Mouse (Mus musculus): ENCODE results near the gene Elf2. TPM values are rescaled to one million over a fixed set of nuclear protein-coding genes. Genes with fewer than 3 reads are reported as not detected.

Elf2 gene
- polyA plus RNA-seq, 1 experiment = 54.0 TPM

DNA sequence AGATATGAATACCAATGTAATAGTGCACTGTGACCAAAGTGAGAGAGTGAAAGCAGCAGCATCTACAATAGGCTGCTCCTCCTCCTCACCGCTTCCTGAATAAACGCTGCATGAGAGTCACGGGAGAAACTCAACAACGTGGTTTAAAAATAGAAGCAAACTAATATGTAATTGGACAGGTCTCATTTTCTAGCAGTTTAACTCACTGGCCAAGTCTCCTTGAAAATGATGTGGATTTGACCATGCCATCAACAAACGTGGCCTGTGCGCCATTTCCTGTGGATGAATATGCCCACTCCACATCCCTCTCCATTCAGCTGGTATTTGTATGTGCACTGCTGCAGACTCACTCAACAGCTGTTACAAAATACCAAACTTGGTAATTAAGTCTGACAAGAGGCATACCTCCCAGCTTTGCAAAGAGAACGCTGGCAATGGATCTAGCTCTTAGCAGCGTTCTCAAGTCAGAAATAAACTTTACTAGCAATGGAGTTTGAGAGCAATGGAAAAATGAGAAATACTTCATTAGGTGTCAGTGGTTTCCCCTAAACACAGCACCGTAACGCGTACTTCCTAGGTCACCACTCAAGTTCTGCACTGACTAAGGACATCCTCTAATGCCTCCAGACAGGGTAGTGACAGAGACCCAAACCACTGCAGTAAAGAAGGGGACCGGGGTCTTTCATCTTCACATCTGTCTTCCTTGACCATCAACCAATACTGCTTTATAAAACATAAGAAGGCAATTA, 70.2 kb downstream of the Elf2 start:
- H3K27ac ChIP-seq (ENCODE audit: insufficient read depth, low read depth, low read length) = peak overlapping the region; percentile 64
- peaks cover 26% of the 10 kb centered on the region for H3K4me1 ChIP-seq (ENCODE audit: control insufficient read depth, insufficient read depth, low read length)
- TF ChIP-seq POLR2A (IDR thresholded peaks at IDR 0.05; ENCODE audit: borderline replicate concordance, low read depth, low read length) (no peak), CTCF (IDR thresholded peaks at IDR 0.05; ENCODE audit: low read depth, low read length) (no peak)
- peak overlapping the region; percentile 35 for H3K4me3 ChIP-seq (ENCODE audit: insufficient read depth, low read length)

DNA sequence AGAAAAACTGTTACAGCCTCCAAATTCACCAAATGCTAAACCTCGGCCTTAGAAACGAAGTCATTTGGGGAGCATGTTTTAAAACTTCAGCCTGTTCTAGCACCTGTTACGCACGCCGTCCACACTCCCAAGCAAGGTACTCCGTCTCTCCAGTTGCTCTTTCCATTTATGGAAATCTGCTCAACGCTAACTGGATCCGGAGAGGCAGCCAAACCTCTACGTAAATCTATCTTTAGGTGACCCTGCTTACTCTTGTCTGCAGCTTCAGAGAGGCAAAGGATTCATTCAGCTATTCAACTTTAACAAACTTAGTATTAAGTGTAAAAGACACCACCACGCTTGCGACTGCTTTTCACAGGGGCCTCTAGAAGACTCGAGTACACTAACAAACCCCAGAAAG, 72.0 kb downstream of the Elf2 start:
- Histone ChIP-seq H3K4me3 (ENCODE audit: insufficient read depth, low read length) (no peak overlapping the region), H3K4me1 (ENCODE audit: control insufficient read depth, insufficient read depth, low read length) (peaks cover 28% of the 10 kb centered on the region), H3K27ac (ENCODE audit: insufficient read depth, low read depth, low read length) (no peak overlapping the region)
- no peak for TF ChIP-seq POLR2A (IDR thresholded peaks at IDR 0.05; ENCODE audit: borderline replicate concordance, low read depth, low read length)
- TF ChIP-seq CTCF (IDR thresholded peaks at IDR 0.05; ENCODE audit: low read depth, low read length) = no peak

DNA sequence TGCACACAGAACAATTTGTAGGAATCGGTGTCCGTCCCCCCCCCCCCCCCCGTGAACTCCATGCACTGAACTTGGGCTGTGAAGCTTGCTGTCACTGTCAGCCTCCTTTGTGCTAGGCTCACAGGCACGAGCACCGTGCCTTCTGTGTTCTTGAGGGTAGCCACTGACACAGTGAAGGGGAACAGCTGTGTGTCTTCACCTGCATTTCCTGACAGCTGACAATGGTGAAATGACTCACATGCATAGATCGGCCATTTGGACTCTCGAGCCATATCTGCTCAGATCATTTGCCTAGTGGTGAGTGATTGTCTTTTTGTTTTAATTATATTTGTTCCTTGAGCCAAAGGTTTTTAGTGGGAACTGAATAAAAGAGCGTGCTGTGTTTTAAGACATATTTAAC, 77.5 kb downstream of the Elf2 start:
- no peak overlapping the region for H3K4me3 ChIP-seq (ENCODE audit: insufficient read depth, low read length)

DNA sequence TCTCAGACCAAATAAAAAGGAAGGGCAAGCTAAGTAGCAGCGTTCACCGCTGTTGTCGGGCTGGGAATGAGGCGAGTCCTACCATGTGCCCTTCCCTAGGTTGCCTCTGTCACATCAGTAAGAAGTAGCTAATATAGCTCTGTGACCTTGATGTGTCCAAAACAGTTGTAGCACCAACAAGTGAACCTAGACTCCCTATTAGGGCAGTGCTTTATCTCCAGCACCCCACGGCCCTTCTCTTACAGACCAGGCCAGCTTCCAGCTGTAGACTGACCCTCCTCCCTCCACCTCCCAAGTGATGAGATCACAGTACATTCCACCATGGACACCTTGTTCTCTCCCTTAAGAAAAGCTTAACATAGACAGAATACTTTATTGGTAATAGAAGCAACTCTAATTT, 82.4 kb downstream of the Elf2 start:
- TF ChIP-seq POLR2A (IDR thresholded peaks at IDR 0.05; ENCODE audit: borderline replicate concordance, low read depth, low read length) = no peak
- no peak for TF ChIP-seq CTCF (IDR thresholded peaks at IDR 0.05; ENCODE audit: low read depth, low read length)
- no peak overlapping the region for H3K4me3 ChIP-seq (ENCODE audit: insufficient read depth, low read length)
- H3K4me1 ChIP-seq (ENCODE audit: control insufficient read depth, insufficient read depth, low read length) = no peaks in the 10 kb centered on the region
- no peak overlapping the region for H3K27ac ChIP-seq (ENCODE audit: insufficient read depth, low read depth, low read length)

More for the DNA sequence above, 77.5 kb downstream of the Elf2 start:
- H3K27ac ChIP-seq (ENCODE audit: insufficient read depth, low read depth, low read length) = no peak overlapping the region
- no peak for TF ChIP-seq CTCF (IDR thresholded peaks at IDR 0.05; ENCODE audit: low read depth, low read length)
- no peak for TF ChIP-seq POLR2A (IDR thresholded peaks at IDR 0.05; ENCODE audit: borderline replicate concordance, low read depth, low read length)
- peaks cover 9% of the 10 kb centered on the region for H3K4me1 ChIP-seq (ENCODE audit: control insufficient read depth, insufficient read depth, low read length)

DNA sequence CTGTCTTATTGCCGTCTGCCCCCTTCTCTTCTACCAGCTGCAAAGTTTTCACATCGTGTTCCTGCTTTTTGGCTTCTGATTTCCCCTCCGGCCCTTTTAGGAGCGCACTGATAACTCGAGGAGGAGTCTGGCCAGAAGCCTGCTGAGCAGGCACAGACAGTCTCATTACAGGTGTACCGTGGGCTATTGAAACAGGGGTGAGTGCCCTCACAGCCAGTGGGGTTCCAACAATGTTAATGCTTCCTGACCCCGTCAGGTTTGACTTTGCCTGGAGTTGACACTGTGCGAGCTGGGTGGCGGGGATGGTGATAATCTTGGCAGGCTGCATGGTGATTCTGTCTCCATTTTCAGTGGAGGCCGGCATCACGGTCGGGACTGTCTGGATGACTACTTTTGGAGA, 84.0 kb downstream of the Elf2 start:
- no peaks in the 10 kb centered on the region for H3K4me1 ChIP-seq (ENCODE audit: control insufficient read depth, insufficient read depth, low read length)
- H3K27ac ChIP-seq (ENCODE audit: insufficient read depth, low read depth, low read length) = no peak overlapping the region
- no peak overlapping the region for H3K4me3 ChIP-seq (ENCODE audit: insufficient read depth, low read length)
- TF ChIP-seq POLR2A (IDR thresholded peaks at IDR 0.05; ENCODE audit: borderline replicate concordance, low read depth, low read length) = no peak
- no peak for TF ChIP-seq CTCF (IDR thresholded peaks at IDR 0.05; ENCODE audit: low read depth, low read length)

DNA sequence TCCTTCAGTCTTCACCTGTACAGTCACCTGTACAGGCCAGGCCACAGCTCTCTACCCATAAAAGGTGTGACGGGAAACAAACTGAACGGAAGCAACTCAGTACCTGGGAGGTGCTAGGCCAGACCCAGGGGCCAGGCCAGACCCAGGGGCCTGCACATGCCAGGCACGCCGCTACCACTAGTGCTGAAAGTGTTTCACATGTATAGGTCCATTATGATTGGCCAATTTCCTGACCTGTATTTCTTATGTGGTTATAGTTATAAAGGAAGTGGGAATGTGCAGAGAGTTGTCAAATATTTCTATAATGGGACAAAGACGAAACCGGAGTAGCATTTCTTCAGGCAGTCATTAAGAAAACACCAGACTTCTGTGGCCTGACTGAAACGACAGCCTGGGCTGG, 85.7 kb downstream of the Elf2 start:
- Histone ChIP-seq H3K4me1 (ENCODE audit: control insufficient read depth, insufficient read depth, low read length) (no peaks in the 10 kb centered on the region), H3K4me3 (ENCODE audit: insufficient read depth, low read length) (no peak overlapping the region), H3K27ac (ENCODE audit: insufficient read depth, low read depth, low read length) (no peak overlapping the region)
- TF ChIP-seq POLR2A (IDR thresholded peaks at IDR 0.05; ENCODE audit: borderline replicate concordance, low read depth, low read length) (no peak), CTCF (IDR thresholded peaks at IDR 0.05; ENCODE audit: low read depth, low read length) (no peak)

DNA sequence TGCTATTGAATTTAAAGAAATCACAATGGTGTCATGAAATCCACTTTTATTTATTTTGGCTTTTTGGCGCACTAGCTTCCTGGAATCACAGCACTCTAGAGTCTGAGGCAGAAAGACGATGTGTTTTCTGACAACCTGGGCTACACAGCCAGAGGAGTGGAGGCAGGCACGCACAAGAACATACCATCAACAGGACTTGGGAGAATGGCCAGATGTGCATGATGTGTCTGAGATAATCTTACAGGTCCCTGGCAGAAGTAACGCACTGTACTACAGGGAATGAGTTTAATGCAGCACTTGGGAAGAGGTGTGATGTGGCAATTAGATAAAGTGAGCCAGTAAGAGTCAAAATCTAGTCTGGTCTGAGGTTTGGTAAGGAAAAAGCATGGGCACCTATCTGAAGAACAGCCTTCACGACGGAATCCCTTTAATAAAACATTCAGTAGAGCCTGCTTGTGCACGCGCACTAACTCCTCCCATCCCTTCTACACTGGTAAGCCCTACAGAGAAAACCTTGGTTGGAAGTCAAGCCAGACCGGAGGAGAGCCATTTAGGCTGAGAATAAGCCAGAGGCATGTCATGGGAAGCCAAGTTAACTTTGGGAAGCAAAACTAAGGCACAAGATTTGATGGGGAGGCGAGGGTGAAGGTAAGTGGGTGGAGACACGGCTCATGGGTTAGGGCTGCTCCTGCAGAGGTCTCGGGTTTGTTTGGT, 87.6 kb downstream of the Elf2 start:
- Histone ChIP-seq H3K4me3 (ENCODE audit: insufficient read depth, low read length) (no peak overlapping the region), H3K27ac (ENCODE audit: insufficient read depth, low read depth, low read length) (no peak overlapping the region), H3K4me1 (ENCODE audit: control insufficient read depth, insufficient read depth, low read length) (no peaks in the 10 kb centered on the region)
- TF ChIP-seq POLR2A (IDR thresholded peaks at IDR 0.05; ENCODE audit: borderline replicate concordance, low read depth, low read length) = no peak
- TF ChIP-seq CTCF (IDR thresholded peaks at IDR 0.05; ENCODE audit: low read depth, low read length) = no peak

DNA sequence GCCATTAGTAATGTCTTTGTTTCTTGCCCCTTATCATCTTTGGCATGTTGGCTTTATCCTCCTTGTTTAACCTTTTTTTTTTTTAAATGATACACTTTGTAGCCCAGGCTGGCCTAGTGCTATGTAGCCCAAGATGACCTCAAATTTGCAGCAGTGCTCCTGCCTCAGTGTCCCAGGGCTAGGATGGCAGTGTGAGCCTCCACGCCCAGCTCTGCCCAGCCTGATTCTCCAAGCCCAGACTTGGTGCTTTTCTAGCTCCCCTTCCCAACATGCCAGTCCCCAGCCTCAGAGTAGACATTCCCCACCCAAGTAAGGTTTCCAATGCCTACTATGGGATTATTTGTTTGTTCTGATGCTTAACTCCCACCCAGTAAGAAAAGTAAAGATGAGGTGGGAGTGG, 88.2 kb downstream of the Elf2 start:
- no peaks in the 10 kb centered on the region for H3K4me1 ChIP-seq (ENCODE audit: control insufficient read depth, insufficient read depth, low read length)
- TF ChIP-seq CTCF (IDR thresholded peaks at IDR 0.05; ENCODE audit: low read depth, low read length) (no peak), POLR2A (IDR thresholded peaks at IDR 0.05; ENCODE audit: borderline replicate concordance, low read depth, low read length) (no peak)

DNA sequence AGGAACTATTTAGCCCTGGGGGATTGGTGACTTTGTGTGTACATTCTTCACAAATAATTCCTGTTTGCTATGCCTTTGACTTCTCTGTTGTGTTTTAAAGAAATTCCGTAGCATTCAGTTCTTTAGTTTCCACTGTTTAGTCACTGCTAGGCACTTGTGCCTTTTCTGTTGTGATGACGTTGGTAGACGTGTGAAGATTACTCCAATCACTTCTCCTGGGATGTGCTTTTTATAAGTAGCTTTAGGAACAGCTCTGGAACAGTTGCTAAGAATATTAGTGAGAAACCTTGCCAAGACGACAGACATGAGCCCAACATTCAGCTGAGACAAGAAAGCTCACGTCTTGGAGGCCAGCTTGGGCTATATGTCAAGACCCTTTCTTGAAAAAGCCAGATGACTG, 89.4 kb downstream of the Elf2 start:
- no peak overlapping the region for H3K27ac ChIP-seq (ENCODE audit: insufficient read depth, low read depth, low read length)
- no peak overlapping the region for H3K4me3 ChIP-seq (ENCODE audit: insufficient read depth, low read length)
- H3K4me1 ChIP-seq (ENCODE audit: control insufficient read depth, insufficient read depth, low read length) = no peaks in the 10 kb centered on the region
- TF ChIP-seq POLR2A (IDR thresholded peaks at IDR 0.05; ENCODE audit: borderline replicate concordance, low read depth, low read length) (no peak), CTCF (IDR thresholded peaks at IDR 0.05; ENCODE audit: low read depth, low read length) (no peak)

More for the DNA sequence above, 88.2 kb downstream of the Elf2 start:
- H3K4me3 ChIP-seq (ENCODE audit: insufficient read depth, low read length) = no peak overlapping the region
- no peak overlapping the region for H3K27ac ChIP-seq (ENCODE audit: insufficient read depth, low read depth, low read length)

DNA sequence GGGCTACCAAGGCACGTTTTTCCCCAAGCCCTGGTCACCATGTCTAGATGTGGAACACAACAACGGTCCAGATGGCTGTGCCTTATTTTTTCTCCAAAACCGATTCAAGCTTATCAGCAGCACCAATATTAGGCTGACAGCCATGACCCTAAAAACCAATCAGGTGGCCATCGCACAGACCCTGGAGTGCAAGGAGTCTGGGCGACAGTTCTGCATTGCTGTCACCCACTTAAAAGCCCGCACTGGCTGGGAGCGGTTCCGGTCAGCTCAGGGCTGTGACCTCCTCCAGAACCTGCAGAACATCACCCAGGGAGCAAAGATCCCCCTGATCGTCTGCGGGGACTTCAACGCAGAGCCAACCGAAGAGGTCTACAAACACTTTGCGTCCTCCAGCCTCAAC, 90.6 kb downstream of the Elf2 start:
- no peaks in the 10 kb centered on the region for H3K4me1 ChIP-seq (ENCODE audit: control insufficient read depth, insufficient read depth, low read length)
- TF ChIP-seq POLR2A (IDR thresholded peaks at IDR 0.05; ENCODE audit: borderline replicate concordance, low read depth, low read length) (no peak), CTCF (IDR thresholded peaks at IDR 0.05; ENCODE audit: low read depth, low read length) (no peak)
- H3K27ac ChIP-seq (ENCODE audit: insufficient read depth, low read depth, low read length) = no peak overlapping the region
- no peak overlapping the region for H3K4me3 ChIP-seq (ENCODE audit: insufficient read depth, low read length)

Measured in bone marrow macrophage, adult 2 months (primary cell).